Mouse (Mus musculus) lung, postnatal 14 days (tissue): ENCODE measurements at regions not wholly inside any gene's neighbourhood (a gene's known extent, or its start where the extent isn't known, plus 50 kb on each side); places are given as distances from the start of the nearest gene placed in this dataset.

Experiments used
- DNase-seq: peaks from one replicate; pipeline ENCODE4 v3.0.0; 2021

DNA sequence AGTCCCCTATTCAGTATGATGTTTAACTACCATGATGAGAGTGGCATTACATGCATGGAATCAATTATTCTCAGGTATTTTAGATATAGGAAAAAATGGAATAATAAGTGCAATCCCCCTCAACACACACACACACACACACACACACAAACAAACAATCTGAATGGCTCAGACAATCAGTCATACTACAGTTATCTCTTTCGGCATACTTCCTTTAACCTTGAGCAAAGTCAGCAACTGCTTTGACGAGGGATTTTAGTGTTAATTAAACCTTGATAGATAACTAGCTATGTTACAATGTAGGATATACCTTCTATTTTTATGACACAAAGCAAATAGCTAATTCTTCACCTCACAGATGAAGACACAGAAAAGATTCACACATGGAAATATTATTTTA lies 312.1 kb downstream of the Tex13c3 start:
- DNase-seq = no peak

DNA sequence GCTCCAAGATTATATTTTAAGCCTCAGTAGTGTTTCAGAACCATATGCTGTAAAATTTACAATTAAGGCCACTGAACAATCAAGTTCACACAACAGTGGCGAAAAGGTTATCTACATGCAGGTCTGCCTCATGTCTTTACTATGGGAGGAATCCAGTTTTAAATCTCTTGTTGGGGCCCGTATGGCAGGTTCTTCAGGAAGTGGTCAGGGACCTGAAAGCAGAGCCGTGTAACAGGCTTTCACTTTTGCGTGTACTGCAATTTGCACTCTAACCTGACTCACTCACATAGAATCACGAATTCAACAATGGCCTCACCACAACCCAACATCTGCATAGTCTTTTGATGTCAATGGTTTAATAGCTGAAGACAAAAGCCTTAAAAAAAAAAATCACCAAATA lies 312.6 kb downstream of the Tex13c3 start:
- no peak for DNase-seq

- no peak for DNase-seq
These were observed 313.0 kb downstream of the Tex13c3 start for GRCm38 (mm10) chrX:19168111-19168510.

GRCm38 (mm10) chrX:19167121-19167853 lies 313.8 kb downstream of the Tex13c3 start:
- peak; percentile 31 for DNase-seq

GRCm38 (mm10) chrX:19165891-19166644 lies 315.1 kb downstream of the Tex13c3 start:
- DNase-seq = no peak

GRCm38 (mm10) chrX:19164151-19164550 lies 317.0 kb downstream of the Tex13c3 start:
- DNase-seq = no peak

DNA sequence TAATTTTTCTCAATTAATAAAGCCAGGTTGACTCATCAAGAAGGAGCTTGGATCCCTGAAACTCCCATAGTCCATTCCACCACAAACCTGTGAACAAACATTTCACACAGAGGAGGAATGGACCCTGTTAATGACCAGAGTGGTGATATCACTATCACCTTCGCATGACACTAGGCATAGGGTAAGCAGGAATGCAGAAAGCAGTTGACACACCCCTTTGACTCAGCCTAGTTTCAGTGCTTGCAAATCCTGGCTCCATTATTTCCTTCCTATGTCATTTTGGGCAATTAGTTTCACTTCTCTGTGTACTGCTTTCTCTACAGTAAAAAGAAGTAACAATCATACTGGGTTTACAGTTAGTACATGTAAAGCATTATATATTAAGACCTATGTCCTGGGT lies 318.2 kb downstream of the Tex13c3 start:
- DNase-seq = no peak

- DNase-seq = no peak
These were observed 318.8 kb downstream of the Tex13c3 start for GRCm38 (mm10) chrX:19162351-19162750.

- DNase-seq = no peak
These were observed 320.7 kb downstream of the Tex13c3 start for GRCm38 (mm10) chrX:19160275-19160930.

- no peak for DNase-seq
These were observed 323.5 kb downstream of the Tex13c3 start for GRCm38 (mm10) chrX:19157464-19158203.

DNA sequence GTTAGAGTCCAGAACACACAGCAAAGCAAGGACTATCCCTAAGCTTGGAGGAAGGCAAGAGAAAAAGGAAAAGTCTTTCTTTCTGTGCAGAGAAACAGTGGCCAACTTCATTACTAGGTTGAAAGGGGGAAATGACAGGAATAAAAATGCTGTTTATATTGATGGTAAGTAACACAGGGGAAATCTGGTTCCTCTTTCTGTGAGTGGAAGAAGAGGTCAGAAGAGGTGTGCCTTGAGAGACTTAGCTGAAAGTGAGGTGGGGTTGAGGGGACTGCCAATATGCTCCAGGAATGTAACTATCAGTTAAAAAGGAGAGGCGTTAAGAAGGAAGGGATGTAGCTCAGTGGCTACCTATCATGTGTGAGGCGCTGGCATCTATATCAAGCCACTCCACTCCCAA lies 327.5 kb downstream of the Tex13c3 start:
- DNase-seq = no peak

- DNase-seq = no peak
These were observed 328.8 kb downstream of the Tex13c3 start for GRCm38 (mm10) chrX:19152170-19152861.

DNA sequence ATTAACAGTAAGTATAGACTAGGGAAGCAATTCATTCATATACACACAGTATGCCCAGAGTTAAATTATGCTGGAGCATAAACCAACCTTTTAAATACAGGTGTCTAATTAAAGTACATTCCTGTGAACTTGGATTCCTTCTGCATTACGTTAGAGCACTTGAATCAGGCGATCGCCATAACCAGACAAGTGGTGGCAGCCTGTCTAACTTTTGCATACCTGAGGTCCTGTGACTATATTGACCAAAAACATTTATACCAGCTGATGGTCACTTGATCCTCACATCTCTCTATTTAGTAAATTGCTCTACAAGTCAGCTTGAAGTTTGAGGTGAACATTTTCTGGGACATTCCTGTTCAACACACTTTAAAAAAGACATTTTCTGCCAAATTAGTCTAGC lies 330.5 kb downstream of the Tex13c3 start:
- DNase-seq = no peak

- DNase-seq = no peak
These were observed 332.4 kb downstream of the Tex13c3 start for GRCm38 (mm10) chrX:19148672-19149071.

GRCm38 (mm10) chrX:19148251-19148650 lies 332.9 kb downstream of the Tex13c3 start:
- no peak for DNase-seq

DNA sequence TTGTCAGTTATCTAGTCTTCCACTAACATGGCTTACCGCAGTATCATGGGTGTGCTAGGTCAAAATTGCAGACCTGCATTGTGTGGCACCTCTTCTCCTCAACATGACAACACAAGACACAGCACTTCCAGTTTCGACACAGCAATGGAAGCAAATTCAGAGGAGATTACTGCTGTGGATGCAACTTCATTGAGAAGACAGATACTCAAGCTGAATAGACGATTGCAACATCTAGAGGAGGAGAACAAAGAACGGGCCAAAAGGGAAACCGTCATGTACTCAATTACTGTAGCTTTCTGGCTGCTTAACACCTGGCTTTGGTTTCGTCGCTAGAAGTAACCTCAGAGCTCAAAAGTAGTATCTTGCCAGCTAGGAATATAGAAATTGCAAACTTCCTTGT lies 368.4 kb downstream of the Tex13c3 start:
- no peak for DNase-seq

- no peak for DNase-seq
These were observed 378.2 kb downstream of the Tex13c3 start for GRCm38 (mm10) chrX:19102911-19103310.

DNA sequence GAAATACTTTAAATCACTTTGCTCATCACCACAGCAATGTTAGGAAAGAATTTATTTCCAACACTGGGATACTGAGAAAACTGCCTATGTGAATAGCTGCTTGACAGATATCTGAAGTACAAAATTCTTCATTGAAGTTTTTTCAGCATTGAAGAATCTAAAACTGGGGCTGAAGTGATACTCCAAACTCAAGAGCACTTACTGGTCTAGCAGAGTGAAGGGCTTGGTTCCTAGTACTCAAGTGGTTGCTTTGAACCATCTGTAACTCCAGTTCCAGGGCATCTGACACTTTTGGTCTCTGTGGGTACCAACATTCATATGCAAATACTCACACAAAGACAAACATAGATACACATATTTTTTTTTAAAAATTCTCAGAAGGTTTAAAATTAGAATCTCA lies 385.2 kb downstream of the Tex13c3 start:
- peak; percentile 35 for DNase-seq

DNA sequence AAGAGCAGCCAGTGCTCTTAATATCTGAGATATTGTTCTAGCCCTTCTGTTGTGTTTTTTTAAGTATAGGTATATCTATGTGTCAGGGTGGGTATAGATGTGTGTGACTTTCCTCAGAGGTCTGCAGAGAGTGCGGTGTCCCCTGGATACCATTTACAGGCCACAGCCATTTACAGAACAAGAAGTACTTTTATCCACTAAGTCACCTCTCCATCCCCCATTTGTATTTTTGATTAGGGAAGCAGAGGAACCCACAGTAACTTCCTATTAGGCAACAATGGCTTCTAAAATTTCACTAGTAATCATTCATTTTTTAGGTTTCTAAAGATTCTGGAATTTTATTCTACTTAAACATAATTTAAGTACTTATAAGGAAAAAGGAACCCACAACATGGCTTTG lies 396.7 kb downstream of the Tex13c3 start:
- no peak for DNase-seq

- no peak for DNase-seq
These were observed 401.1 kb downstream of the Tex13c3 start for GRCm38 (mm10) chrX:19080021-19080420.
